Mouse (Mus musculus): ENCODE data around the gene Lcn9. TPM values are rescaled to one million over a fixed set of nuclear protein-coding genes. Genes with fewer than 3 reads are reported as not detected.
"Not testable (repeated sequence)": the region's sequence is repeated elsewhere in the genome, so short reads cannot be mapped to it uniquely, and the experiment has no call there.

The Lcn9 gene
- polyA plus RNA-seq, 1 experiment, result not detected

- DNase-seq, result no peak
Observed at GRCm38 (mm10) chr2:25797635-25798034, 25.3 kb upstream of the Lcn9 start.

DNA sequence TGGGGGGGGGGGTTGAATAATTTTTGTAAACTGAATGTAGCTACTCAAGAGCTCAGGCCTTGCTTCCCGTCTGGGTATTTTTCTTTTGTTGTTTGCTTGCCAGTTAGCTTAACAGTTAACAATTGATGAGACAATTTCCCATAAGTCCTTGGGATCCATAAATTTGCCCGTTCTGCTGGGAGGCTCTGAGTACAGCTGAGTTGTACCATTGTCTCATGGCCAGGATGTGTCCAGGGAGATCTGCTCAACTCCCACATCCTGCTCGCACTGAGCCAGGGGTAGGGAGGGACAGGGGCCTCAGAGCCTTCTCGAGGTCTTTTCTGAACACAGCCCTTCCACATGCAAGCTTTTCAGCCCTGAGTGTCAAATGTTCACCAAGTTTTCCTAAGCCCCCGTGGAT is 24.9 kb upstream of the Lcn9 start:
- H3K4me1 ChIP-seq (ENCODE audit: control insufficient read depth, insufficient read depth, low read length), result no peaks in the 10 kb centered on the region
- no peak overlapping the region for H3K4me3 ChIP-seq (replicated peaks; ENCODE audit: extremely low read depth, low read depth, low read length)
- no peak for DNase-seq
- TF ChIP-seq CTCF (IDR thresholded peaks at IDR 0.05; ENCODE audit: insufficient read depth, low read length) (no peak), POLR2A (IDR thresholded peaks at IDR 0.05; ENCODE audit: borderline replicate concordance, extremely low read depth, low read depth, low read length) (no peak)
- WGBS, result 32% methylated on average over 5 of the region's 5 CpGs

More at GRCm38 (mm10) chr2:25797635-25798034, 25.3 kb upstream of the Lcn9 start:
- no peaks in the 10 kb centered on the region for H3K4me1 ChIP-seq (ENCODE audit: control insufficient read depth, insufficient read depth, low read length)
- no peak overlapping the region for H3K4me3 ChIP-seq (replicated peaks; ENCODE audit: extremely low read depth, low read depth, low read length)
- TF ChIP-seq POLR2A (IDR thresholded peaks at IDR 0.05; ENCODE audit: borderline replicate concordance, extremely low read depth, low read depth, low read length) (no peak), CTCF (IDR thresholded peaks at IDR 0.05; ENCODE audit: insufficient read depth, low read length) (no peak)
- WGBS, result 31% methylated on average over 2 of the region's 2 CpGs

GRCm38 (mm10) chr2:25811711-25812110 is 11.2 kb upstream of the Lcn9 start:
- WGBS, result 58% methylated on average over 2 of the region's 2 CpGs
- no peak overlapping the region for H3K4me3 ChIP-seq (replicated peaks; ENCODE audit: extremely low read depth, low read depth, low read length)
- no peaks in the 10 kb centered on the region for H3K4me1 ChIP-seq (ENCODE audit: control insufficient read depth, insufficient read depth, low read length)
- DNase-seq, result no peak
- TF ChIP-seq POLR2A (IDR thresholded peaks at IDR 0.05; ENCODE audit: borderline replicate concordance, extremely low read depth, low read depth, low read length) (no peak), CTCF (IDR thresholded peaks at IDR 0.05; ENCODE audit: insufficient read depth, low read length) (no peak)

- TF ChIP-seq POLR2A (IDR thresholded peaks at IDR 0.05; ENCODE audit: borderline replicate concordance, extremely low read depth, low read depth, low read length) (no peak), CTCF (IDR thresholded peaks at IDR 0.05; ENCODE audit: insufficient read depth, low read length) (no peak)
- WGBS, result 83% methylated on average over 5 of the region's 5 CpGs
- Histone ChIP-seq H3K4me1 (ENCODE audit: control insufficient read depth, insufficient read depth, low read length) (no peaks in the 10 kb centered on the region), H3K4me3 (replicated peaks; ENCODE audit: extremely low read depth, low read depth, low read length) (no peak overlapping the region)
- DNase-seq, result no peak
Observed at GRCm38 (mm10) chr2:25813364-25813763, 9.6 kb upstream of the Lcn9 start.

DNA sequence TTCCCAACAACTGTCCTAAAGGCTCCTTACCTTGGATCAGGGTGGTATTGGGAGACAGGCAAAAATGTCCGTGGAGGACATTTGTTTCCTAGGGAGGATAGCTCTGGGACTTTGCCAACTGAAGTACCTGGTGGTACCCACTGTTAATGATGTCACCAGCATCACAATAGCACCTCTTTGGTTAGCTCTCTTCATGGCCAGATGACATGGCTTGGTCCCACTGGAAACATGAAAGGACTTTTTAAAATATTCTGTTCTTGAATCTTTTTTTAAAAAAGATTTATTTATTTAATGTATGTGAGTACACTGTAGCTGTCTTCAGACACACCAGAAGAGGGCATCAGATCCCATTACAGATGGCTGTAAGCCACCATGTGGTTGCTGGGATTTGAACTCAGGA is 7.2 kb upstream of the Lcn9 start, which contains the start of gene Glt6d1:
Gene Glt6d1, minus strand, starts transcription at position 101 of the 400 bp plus-strand sequence.
- WGBS, result 82% methylated on average over 1 of the region's 1 CpGs
- DNase-seq; H3K4me1 ChIP-seq (ENCODE audit: control insufficient read depth, insufficient read depth, low read length); H3K4me3 ChIP-seq (replicated peaks; ENCODE audit: extremely low read depth, low read depth, low read length): not testable (repeated sequence)

GRCm38 (mm10) chr2:25824751-25825150 is 1.8 kb downstream of the Lcn9 start:
- 78% methylated on average over 3 of the region's 3 CpGs for WGBS
- no peak for TF ChIP-seq POLR2A (IDR thresholded peaks at IDR 0.05; ENCODE audit: borderline replicate concordance, extremely low read depth, low read depth, low read length)
- TF ChIP-seq CTCF (IDR thresholded peaks at IDR 0.05; ENCODE audit: insufficient read depth, low read length), result no peak
- Histone ChIP-seq H3K4me3 (replicated peaks; ENCODE audit: extremely low read depth, low read depth, low read length) (no peak overlapping the region), H3K4me1 (ENCODE audit: control insufficient read depth, insufficient read depth, low read length) (no peaks in the 10 kb centered on the region)
- no peak for DNase-seq

DNA sequence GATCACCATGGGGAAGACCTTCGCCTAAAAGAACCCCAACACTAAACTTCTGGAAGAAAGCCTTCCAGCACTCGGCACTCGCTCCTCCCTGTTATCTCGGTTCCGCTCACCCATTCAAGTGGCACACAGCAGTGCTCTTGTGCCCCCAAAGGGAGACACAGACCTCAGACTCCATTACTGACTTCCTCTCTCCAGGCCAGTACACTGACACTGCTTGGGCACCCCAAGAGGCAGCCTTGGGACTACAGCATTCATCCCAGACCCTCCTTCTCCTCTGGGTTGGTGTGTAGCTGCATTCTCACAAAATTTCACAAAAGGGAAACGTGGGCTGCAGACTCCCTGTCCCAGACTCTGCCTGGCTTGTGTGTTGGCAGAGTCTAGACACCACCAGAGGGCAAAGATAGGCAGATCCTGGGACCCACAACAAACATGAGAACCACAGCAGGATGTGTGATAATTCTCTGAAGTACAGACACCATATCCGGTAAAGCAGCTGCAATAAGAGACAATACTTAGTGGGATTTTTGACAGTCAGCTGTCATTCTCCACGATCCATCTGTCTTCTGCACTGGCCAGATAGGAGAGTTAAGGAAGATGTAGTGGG is 5.5 kb downstream of the Lcn9 start:
- WGBS, result 68% methylated on average over 8 of the region's 8 CpGs
- TF ChIP-seq POLR2A (IDR thresholded peaks at IDR 0.05; ENCODE audit: borderline replicate concordance, extremely low read depth, low read depth, low read length), result no peak
- no peak for TF ChIP-seq CTCF (IDR thresholded peaks at IDR 0.05; ENCODE audit: insufficient read depth, low read length)
- no peak for DNase-seq
- Histone ChIP-seq H3K4me1 (ENCODE audit: control insufficient read depth, insufficient read depth, low read length) (no peaks in the 10 kb centered on the region), H3K4me3 (replicated peaks; ENCODE audit: extremely low read depth, low read depth, low read length) (no peak overlapping the region)

DNA sequence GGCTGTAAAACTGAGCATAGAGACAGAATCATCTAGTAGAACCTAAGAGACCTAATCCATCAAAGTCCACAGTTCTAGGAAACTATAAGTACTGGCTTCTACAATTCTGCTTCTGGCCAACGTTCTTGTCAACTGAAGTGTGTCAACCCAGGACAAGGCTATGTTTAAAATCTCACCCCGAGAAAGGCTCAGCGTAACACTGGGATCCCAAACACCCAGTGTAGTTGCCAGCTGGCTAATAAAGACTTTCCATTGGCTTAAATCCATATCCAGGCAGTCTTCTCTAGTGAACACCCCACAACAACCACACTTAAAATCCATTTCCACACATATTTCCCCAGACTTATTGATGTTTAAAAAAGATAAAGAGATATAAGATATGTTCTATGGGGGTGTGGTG is 7.8 kb downstream of the Lcn9 start:
- no peaks in the 10 kb centered on the region for H3K4me1 ChIP-seq (ENCODE audit: control insufficient read depth, insufficient read depth, low read length)
- no peak overlapping the region for H3K4me3 ChIP-seq (replicated peaks; ENCODE audit: extremely low read depth, low read depth, low read length)
- WGBS, result 48% methylated on average over 3 of the region's 3 CpGs
- TF ChIP-seq POLR2A (IDR thresholded peaks at IDR 0.05; ENCODE audit: borderline replicate concordance, extremely low read depth, low read depth, low read length), result no peak
- no peak for TF ChIP-seq CTCF (IDR thresholded peaks at IDR 0.05; ENCODE audit: insufficient read depth, low read length)
- DNase-seq, result no peak

- DNase-seq, result peak; percentile 70
- Histone ChIP-seq H3K4me3 (replicated peaks; ENCODE audit: extremely low read depth, low read depth, low read length) (no peak overlapping the region), H3K4me1 (ENCODE audit: control insufficient read depth, insufficient read depth, low read length) (no peaks in the 10 kb centered on the region)
- TF ChIP-seq CTCF (IDR thresholded peaks at IDR 0.05; ENCODE audit: insufficient read depth, low read length), result peak; percentile 90
- no peak for TF ChIP-seq POLR2A (IDR thresholded peaks at IDR 0.05; ENCODE audit: borderline replicate concordance, extremely low read depth, low read depth, low read length)
- WGBS, result 43% methylated on average over 5 of the region's 5 CpGs
Observed at GRCm38 (mm10) chr2:25836291-25836690, 13.3 kb downstream of the Lcn9 start.

GRCm38 (mm10) chr2:25842161-25842560 is 19.2 kb downstream of the Lcn9 start:
- DNase-seq, result no peak
- 52% methylated on average over 4 of the region's 4 CpGs for WGBS
- H3K4me1 ChIP-seq (ENCODE audit: control insufficient read depth, insufficient read depth, low read length), result no peaks in the 10 kb centered on the region
- TF ChIP-seq CTCF (IDR thresholded peaks at IDR 0.05; ENCODE audit: insufficient read depth, low read length) (no peak), POLR2A (IDR thresholded peaks at IDR 0.05; ENCODE audit: borderline replicate concordance, extremely low read depth, low read depth, low read length) (no peak)
- no peak overlapping the region for H3K4me3 ChIP-seq (replicated peaks; ENCODE audit: extremely low read depth, low read depth, low read length)
